Mouse (Mus musculus) layer of hippocampus, postnatal 14 days (tissue): ENCODE measurements at regions not wholly inside any gene's neighbourhood (a gene's known extent, or its start where the extent isn't known, plus 50 kb on each side); places are given as distances from the start of the nearest gene placed in this dataset.

Experiments used
- DNase-seq, 2 experiments: peaks; one replicate each; pipeline ENCODE4 v3.0.0; 2021 to 2022; ENCODE audit warnings: low spot score in 2 of 2, mixed read lengths in 1 of 2

- peak in 1 of 2 experiments; percentile 45 for DNase-seq
Observed at GRCm38 (mm10) chr12:106128944-106129724, 119.1 kb downstream of the Vrk1 start.

- peak in 1 of 2 experiments; percentile 37 for DNase-seq
Observed at GRCm38 (mm10) chr12:106130071-106130676, 120.1 kb downstream of the Vrk1 start.

DNA sequence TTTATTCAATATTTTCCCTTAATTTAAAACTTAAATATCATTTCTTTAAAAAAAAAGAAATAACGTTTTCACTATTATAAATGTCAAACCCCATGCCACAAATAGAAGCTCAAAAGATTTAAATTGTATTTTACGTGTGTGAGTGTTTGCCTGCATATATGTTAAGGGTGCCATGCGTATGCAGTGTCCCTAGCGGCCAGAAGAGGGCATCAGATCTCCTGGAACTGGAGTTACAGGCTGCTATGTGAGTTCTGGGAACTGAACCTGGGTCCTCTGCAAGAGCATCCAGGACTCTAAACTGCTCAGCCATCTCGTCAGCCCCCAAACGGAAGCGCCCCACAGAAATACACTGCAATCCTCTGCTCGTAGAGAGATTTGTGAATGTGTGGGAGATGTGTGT, 122.7 kb downstream of the Vrk1 start:
- DNase-seq, result no peak

DNA sequence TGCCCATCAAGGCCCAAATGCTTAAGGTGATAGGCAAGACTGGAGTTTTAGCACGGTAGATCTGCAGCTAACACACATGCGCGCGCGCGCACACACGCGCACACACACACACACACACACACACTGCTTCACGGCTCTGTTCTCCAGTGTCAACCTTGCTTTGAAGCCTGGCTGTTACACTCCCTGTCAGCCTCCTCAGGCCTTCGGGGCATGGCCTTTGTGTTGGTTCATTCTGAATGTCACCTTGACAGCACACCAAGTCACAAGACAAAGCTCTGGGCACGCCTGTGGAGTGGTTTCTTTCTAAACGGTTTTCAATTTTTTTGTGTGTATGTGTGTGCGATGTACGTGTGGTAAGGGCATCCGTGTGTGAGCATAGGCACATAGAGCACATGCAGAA, 128.4 kb downstream of the Vrk1 start:
- DNase-seq, result no peak

DNA sequence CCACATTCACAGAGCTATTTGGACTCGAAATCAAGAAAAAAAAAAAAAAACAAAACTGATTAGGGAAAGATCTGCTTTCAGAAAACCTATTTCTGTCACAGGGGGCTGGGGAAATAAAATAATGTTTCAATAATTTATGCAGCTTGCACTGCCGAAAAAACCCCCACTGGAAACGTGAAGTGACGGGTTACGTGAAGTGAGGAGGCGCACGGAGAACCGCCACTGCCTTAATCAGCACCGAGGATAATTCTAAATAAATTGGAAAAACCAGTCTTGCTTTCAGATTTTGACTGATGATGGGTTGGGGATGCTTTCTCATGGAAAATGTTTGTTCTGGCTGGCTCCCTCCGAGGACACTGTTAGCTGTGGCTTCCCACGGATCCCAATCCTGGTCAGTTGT, 129.5 kb downstream of the Vrk1 start:
- DNase-seq, result no peak

DNA sequence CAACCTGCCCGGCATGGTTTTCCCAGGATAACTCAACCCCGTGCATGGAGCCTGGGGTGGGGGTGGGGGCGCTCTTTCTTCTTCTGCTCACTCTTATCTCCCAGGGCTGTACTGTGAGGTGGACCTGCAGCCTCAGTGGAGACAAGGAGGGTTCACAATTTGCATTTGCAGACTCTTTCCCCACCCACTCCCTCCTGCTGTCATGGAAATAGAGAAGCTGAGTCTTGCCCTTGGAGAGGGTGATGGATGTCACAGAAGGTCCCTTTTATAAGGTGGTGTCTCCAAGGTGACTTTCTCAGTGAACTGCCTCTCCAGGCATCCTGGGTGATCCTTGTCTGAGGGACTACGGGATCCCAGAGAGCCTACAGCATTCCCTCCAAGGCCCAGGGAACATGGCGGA, 129.9 kb downstream of the Vrk1 start:
- no peak for DNase-seq

GRCm38 (mm10) chr12:106140671-106141070, 130.6 kb downstream of the Vrk1 start:
- no peak for DNase-seq

DNA sequence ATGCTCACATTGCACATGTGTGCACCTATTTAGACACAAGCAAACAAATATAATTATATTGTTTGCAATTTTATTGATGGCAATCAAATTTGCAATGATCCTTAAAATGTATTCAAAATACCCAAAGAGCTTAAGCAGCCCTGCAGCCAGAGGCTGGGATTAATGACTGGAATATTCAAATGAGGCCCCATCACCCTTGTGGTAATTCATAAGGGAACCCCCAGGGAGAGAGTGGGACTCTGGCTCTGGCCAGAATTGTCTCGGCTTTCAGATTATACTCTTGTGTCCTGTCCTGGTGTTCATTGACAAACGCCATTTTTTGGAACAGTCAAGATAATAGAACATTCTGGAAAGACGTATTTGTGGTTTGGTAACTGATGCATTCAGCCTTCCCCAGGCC, 133.5 kb downstream of the Vrk1 start:
- no peak for DNase-seq

DNA sequence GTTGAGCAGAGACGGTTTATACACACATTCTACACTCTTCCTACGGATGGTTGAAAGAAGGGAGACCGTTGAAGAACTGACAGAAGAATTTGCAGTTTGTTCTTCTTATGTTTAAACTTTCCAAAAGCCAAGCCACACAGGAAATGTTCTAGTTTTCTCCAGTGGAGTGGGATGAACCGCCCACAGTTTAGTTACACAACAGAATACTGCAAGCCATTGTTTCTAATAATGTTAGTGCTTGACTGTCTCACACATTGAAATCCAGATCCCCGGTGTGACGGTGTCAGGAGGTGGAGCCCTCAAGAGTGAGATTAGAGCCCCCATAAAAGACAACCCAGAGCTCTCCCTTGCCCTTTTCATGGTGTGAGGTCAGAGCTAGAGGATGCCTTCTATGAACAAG, 146.8 kb downstream of the Vrk1 start:
- no peak for DNase-seq

DNA sequence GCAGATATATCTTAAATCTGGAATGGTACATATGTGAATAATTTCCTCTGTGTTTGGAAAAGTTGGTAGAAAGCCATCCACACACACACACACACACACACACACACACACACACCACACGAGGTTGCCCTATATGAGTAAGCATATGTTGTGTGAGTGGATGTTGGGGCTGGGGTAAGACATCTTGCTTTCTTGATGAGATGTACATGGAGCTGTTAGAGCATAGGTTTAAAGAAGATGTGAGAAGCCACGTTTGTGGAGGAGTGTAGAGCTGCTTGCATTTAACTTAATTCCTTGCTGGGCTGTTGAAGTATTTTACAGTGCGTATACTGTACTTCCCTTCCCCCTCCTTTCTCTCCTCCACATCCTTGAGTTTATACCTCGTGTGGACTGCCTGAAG, 147.8 kb downstream of the Vrk1 start:
- no peak for DNase-seq

- no peak for DNase-seq
Observed at GRCm38 (mm10) chr12:106158620-106159019, 148.6 kb downstream of the Vrk1 start.

- DNase-seq, result no peak
Observed at GRCm38 (mm10) chr12:106171301-106171700, 161.3 kb downstream of the Vrk1 start.

DNA sequence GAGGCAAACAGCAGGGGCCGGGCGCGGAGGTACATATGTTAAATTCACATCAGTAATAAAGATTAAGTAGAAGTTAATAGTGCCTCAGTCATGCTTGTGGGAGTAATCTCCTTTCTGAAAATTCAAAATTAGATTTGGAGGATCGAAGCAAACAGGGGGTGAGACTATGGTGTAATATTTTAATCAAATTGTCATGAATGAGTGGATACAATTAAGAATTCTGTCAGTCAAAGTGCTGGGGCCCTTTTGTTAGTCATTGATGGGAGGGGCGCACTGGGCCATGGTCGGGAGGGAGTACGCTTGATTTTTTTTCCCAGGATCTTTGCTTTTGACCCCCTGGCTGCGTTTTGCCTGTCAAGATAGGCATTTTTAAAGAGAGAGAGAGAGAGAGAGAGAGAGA, 163.2 kb downstream of the Vrk1 start:
- DNase-seq, result no peak

- DNase-seq, result no peak
Observed at GRCm38 (mm10) chr12:106174070-106174980, 164.3 kb downstream of the Vrk1 start.

DNA sequence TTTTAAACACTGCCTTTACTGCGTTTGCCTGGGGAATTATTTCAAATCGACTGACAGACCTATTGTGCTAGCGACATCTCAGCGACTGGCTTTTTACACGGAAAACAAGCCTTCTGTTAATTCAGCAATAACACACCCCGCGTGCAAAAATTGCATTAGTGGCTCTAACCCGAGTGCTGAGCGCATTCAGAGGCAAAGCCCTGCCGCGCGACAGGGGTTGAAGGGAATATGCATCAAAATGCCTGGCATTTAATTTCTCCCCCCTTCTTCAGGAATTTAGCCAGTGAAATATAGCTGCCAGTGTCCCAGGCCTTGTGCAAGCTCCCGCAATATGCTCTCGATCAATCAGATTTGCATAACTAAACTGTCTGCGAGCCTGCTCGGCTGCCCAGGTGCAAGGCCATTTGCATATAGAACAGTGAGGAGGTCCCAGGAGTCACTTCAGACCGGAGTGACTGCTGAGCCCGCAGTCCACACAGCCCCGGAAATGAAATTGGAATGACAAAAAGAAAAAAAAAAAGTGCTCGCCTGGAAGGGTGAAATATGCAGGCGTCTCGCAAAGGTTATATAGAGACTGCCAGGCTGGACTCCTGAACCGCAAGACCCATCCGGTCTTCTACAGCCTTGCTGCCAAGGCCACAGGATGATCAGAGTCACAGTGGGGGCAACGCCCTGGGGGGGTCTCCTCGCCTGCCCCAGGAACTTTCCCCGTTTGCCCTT, 165.1 kb downstream of the Vrk1 start:
- peak in 1 of 2 experiments; percentile 50 for DNase-seq

DNA sequence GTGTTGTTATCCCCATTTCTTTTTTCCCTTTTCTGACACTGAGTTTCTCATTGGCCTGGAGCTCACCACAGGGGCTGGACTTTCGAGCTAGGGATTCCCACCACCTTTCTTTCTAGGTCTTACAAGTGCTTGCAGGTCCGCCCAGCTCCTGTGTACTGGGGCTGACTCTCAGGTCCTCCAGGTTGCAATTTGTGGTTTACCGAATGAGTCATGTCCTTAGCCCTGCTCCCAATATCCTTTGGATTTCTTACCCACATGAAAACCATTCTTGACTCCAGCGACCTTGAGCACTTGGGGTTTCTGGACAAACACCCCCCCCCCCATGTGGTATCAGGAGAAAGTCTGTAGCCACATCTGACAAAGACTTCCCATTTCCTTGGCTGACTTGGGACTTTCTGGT, 167.3 kb downstream of the Vrk1 start:
- DNase-seq, result no peak

GRCm38 (mm10) chr12:106177861-106178260, 167.8 kb downstream of the Vrk1 start:
- DNase-seq, result no peak

GRCm38 (mm10) chr12:106178688-106179205, 168.7 kb downstream of the Vrk1 start:
- no peak for DNase-seq

- no peak for DNase-seq
Observed at GRCm38 (mm10) chr12:106182923-106183322, 172.9 kb downstream of the Vrk1 start.

GRCm38 (mm10) chr12:106183973-106184372, 173.9 kb downstream of the Vrk1 start:
- no peak for DNase-seq
